Mouse (Mus musculus) bone marrow, adult 2 months (tissue): Measurements from ENCODE around the gene Rab12.

ENCODE experiments used
- CTCF ChIP-seq: fragments of 200-500 bp; IDR thresholded peaks from 2 replicates; pipeline ENCODE4 v1.5.1; 2011; ENCODE audit warnings: low read length, control low read depth; ENCODE audit not compliant: control insufficient read depth, insufficient read depth
- POLR2A ChIP-seq: fragments of 200-500 bp; IDR thresholded peaks from 2 replicates; pipeline ENCODE4 v1.6.1; 2011; ENCODE audit warnings: low read depth, mild to moderate bottlenecking, control low read depth, low read length, borderline replicate concordance; ENCODE audit not compliant: control insufficient read depth

DNA sequence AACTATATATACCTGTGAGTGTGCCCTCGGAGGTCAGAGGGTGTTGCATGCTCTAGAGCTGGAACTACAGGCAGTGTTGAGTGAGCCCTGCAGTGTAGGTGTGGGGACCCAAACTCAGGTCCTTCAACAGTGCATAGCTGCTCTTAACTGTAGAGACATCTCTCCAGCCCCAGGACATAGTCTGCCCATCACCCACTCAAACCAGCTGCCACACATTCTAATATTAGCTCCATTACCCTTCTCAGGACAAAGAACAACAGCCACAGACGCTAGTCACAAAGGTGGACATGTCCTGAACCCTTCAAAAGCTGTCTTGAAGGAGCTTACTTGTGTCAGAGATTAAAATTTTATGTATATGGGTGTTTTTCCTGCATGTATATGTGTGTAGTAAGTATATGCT is 15.3 kb downstream of the Rab12 start:
- TF ChIP-seq POLR2A (no peak), CTCF (no peak)
